Mouse (Mus musculus): ENCODE measurements around the gene Nav2. TPM values are rescaled to one million over a fixed set of nuclear protein-coding genes. Genes with fewer than 3 reads are reported as not detected.
A peak's percentile ranks its signal among the peaks of the same experiment; 100 is the strongest.

The Nav2 gene
- polyA plus RNA-seq, 1 experiment, result 0.01 TPM

DNA sequence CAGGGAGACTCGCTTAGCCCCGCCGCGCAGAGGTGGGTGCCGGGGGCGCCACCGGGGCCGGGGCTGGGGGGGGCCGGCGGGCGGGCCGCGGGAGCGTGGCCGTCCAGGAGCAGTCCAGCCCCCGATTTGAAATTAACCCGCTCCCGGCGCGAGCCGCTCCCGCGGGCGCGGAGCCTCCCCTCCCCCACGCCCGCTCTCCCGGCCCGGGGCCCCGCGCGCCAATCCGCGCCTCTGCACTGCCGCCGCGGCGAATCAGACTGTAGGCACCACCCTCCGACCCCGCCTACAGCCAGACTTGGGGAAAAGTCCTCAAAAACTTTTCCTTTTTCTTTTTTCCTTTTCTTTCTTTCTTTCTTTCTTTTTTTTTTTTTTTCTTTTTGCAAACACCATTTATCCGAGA lies 27.0 kb upstream of the Nav2 start, which contains the start of gene E2f8:
Gene E2f8, minus strand, starts transcription at position 111 of the 400 bp plus-strand sequence.
- TF ChIP-seq GATA1 (IDR thresholded peaks at IDR 0.05; ENCODE audit: low read length), result no peak

DNA sequence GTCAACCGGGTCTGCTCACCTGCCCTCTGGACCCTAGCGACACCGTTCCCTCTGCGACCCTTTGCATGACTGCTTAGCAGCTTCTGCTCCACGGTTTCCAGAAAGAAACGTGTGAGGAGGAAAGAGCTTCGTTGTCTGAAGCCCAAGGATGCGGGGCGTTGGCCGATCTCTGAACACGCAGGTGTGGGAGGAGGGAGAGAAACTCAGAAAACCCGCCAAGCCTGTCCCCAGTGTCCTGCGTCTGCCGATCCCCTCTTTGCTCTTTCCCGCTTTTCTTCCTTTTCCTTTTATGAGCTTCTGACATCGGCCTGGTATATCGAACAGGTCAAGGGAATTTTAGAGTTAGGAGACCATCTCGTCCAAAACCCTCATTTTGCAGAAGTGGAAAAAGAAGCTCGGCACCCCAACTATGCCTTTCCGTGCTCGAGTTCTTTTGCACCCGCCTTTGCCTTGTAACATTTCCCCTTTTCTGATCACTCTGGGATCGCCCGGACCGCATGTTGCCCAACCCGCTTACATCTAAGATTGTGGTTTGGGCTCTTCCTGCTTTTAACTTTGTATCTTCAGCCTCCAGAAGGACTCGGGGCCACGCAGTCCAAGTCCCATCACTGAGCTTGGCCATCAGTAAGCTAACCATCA lies 26.4 kb upstream of the Nav2 start:
- peak; percentile 50 for TF ChIP-seq GATA1 (IDR thresholded peaks at IDR 0.05; ENCODE audit: low read length)

DNA sequence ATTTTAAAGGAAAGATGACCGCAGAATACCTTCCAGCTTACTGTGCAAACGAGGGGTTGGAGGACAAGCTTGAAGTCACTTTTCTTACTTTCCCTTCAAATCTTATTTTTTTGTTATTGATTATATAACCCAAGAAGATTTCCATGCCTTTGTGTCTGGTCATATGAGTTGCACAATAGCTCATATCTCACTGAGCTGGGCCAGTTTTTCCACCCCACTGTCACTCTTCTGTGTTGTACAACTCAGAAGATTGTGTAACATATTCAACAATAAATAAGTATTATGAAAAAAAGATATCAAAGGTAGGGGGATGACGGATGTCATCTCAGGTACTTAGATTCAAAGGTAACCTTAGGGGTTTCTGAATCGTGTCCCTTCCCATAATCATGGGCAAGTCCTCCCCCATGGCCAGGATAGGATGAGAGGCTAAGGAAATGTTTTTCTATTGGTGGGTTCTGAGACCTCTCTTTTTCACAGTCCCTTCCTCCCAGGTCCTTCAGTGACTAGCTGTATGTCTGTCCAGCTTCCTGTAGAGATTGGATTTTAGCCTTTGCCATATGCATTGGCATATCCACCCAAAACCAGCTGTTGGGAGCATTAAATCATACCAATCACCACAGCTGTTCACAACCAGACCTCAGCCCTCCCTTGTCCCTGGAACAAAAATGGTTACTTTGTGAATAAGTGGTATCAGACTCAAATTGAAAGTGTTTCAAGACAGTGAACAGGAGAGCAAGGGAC lies 24.8 kb upstream of the Nav2 start:
- TF ChIP-seq GATA1 (IDR thresholded peaks at IDR 0.05; ENCODE audit: low read length), result no peak

DNA sequence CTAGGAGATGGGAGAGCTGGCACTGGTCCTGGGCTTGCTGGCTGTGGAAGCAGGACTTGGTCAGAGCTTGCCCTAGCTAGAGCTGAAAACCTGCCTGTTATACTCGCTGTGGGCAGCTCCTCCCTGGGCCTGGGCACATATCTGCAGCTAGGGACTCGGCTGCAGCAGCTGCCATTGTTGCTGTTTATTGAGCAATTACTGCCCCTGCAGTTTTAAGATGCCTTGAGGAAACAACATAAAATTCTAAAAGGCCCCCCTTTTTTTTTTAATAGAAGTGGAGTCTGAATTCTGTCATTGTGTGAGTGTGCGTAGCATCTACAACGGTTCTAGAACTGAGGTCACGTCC lies 24.3 kb upstream of the Nav2 start:
- no peak for TF ChIP-seq GATA1 (IDR thresholded peaks at IDR 0.05; ENCODE audit: low read length)

GRCm38 (mm10) chr7:48887973-48888372 lies 20.5 kb upstream of the Nav2 start:
- TF ChIP-seq GATA1 (IDR thresholded peaks at IDR 0.05; ENCODE audit: low read length), result no peak

GRCm38 (mm10) chr7:48888751-48889150 lies 19.8 kb upstream of the Nav2 start:
- no peak for TF ChIP-seq GATA1 (IDR thresholded peaks at IDR 0.05; ENCODE audit: low read length)

DNA sequence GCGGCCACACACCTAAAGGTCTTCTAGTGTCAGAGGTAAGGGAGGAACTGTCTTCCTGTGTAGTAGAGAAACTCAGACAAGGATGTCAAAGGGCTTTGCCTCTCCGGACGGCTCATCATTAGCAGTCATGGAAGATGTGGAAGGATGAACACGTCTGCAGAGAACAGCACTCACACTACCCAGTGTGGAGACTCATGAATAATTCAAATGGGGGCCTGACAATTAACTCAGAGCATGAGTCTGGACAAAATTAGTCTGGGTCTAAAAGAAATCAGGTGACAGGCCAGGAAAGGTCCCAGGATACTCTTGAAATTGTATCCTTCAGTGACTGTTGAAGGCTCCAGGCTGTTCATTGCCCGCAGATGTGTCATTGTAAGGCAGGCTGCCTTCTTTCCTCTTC lies 17.5 kb upstream of the Nav2 start:
- no peak for TF ChIP-seq GATA1 (IDR thresholded peaks at IDR 0.05; ENCODE audit: low read length)

DNA sequence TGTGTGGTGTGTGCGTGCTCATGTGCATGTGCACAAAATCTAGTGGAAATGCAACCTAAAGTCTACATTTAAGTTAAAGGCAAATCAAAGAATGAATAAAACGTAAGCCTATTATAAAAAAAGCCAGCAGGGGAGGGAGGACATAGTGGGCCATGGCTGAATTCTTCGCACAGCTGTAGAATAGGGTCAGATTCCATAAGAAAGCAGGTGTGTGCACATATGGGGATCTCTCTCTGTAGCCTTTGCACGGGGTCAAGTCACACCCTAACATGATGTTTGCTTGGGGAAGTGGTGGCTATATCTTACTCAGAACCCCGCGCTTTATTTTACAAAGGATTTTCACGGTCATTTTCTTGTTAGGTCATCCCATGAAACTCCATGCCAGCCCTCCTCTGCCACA lies 15.4 kb upstream of the Nav2 start:
- TF ChIP-seq GATA1 (IDR thresholded peaks at IDR 0.05; ENCODE audit: low read length), result no peak

DNA sequence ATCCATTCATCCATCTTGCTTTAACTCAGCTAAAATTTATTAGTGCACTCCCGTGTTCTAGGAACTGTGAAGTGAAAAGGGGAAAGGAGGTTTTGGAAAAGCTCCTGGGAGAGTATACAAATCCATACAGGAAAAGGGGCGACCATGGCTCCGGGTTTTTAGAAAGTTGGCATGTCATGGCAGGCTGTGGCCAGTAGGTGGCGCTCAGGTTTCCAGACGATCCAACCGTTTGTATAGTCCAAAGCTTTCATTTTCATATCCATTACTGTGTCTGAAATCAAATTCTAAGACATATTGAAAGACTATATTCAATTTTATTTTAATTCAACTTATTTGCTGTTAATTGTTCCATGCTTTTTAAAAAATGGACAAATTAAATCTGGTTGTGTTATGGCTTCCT lies 14.4 kb upstream of the Nav2 start:
- TF ChIP-seq GATA1 (IDR thresholded peaks at IDR 0.05; ENCODE audit: low read length), result no peak

- no peak for TF ChIP-seq GATA1 (IDR thresholded peaks at IDR 0.05; ENCODE audit: low read length)
These were observed 13.8 kb upstream of the Nav2 start for GRCm38 (mm10) chr7:48894763-48895162.

- TF ChIP-seq GATA1 (IDR thresholded peaks at IDR 0.05; ENCODE audit: low read length), result no peak
These were observed 13.0 kb upstream of the Nav2 start for GRCm38 (mm10) chr7:48895475-48895874.

DNA sequence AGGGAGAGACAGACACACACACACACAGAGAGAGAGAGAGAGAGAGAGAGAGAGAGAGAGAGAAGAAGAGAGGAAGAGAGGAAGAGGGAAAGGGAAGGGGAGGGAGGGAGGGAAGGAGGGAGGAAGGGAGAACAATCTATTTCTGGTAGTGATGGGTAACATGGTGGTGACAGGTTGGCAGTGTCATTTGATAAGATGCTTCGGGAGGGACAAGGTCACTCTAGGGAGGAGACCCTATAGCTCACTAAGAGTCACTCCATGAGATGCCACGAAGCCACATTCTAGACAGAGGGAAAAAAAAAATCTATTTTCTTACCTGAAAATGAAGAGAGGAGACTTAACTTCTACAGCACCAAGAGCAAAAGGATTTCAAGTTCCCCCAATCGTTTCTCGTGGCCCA lies 12.5 kb upstream of the Nav2 start:
- TF ChIP-seq GATA1 (IDR thresholded peaks at IDR 0.05; ENCODE audit: low read length), result no peak

- TF ChIP-seq GATA1 (IDR thresholded peaks at IDR 0.05; ENCODE audit: low read length), result no peak
These were observed 10.9 kb upstream of the Nav2 start for GRCm38 (mm10) chr7:48897539-48898163.

GRCm38 (mm10) chr7:48898416-48898815 lies 10.1 kb upstream of the Nav2 start:
- no peak for TF ChIP-seq GATA1 (IDR thresholded peaks at IDR 0.05; ENCODE audit: low read length)

- TF ChIP-seq GATA1 (IDR thresholded peaks at IDR 0.05; ENCODE audit: low read length), result no peak
These were observed 7.9 kb upstream of the Nav2 start for GRCm38 (mm10) chr7:48900408-48901167.

GRCm38 (mm10) chr7:48902454-48902853 lies 6.1 kb upstream of the Nav2 start:
- TF ChIP-seq GATA1 (IDR thresholded peaks at IDR 0.05; ENCODE audit: low read length), result no peak

All from G1E-ER4 (cell line).